Mouse (Mus musculus): ENCODE results near the gene Ccdc81. TPM values are rescaled to one million over a fixed set of nuclear protein-coding genes. Genes with fewer than 3 reads are reported as not detected.

Gene Ccdc81
- polyA plus RNA-seq, 1 experiment = 0.07 TPM

DNA sequence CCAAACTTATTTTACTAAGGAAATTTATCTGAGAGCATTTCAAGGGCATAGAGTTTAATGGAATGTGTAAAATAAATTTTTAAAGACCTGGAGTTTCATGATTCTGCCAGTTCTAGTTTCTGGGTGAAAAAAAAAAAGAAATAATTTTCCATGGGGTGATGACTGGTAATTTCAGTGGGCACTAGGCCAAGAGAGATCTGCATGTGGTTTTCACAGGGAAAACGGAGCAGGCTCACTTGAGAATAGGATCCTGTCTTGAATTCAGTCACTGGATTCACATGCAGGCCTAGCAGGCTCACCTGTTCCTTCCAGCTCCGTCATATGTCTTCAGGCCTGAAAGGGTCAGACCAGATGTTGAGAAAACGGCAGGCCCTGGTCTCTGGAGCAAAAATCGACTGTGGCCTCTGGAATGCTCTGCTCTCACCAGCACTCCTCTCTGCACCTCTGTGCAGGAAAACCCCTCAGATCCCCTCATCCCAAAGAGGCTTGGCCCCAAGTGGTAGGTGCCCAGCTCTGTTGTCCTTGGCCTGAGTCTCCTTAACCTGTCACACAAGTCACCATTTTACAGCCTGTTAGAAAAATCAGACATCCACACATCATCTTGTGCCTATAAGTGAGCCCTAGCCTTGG, 74.9 kb downstream of the Ccdc81 start:
- Histone ChIP-seq H3K27me3 (ENCODE audit: control insufficient read depth, insufficient read depth, low read length) (no peaks in the 10 kb centered on the region), H3K4me1 (ENCODE audit: control insufficient read depth, insufficient read depth, insufficient read length) (no peaks in the 10 kb centered on the region), H3K36me3 (ENCODE audit: control insufficient read depth, insufficient read depth, low read length) (no peaks in the 10 kb centered on the region), H3K4me3 (ENCODE audit: extremely low read depth, insufficient read depth, insufficient read length) (no peak overlapping the region), H3K27ac (ENCODE audit: insufficient read depth, low read length) (no peak overlapping the region)
- DNase-seq (ENCODE audit: low read depth in 1 of 2, low spot score in 2 of 2) = no peak
- no peak for TF ChIP-seq CTCF (IDR thresholded peaks at IDR 0.05; ENCODE audit: extremely low read depth, insufficient read depth, insufficient read length, insufficient replicate concordance)
- TF ChIP-seq POLR2A (IDR thresholded peaks at IDR 0.05; ENCODE audit: low read depth, low read length) = no peak
- 76% methylated on average over 4 of the region's 4 CpGs for WGBS

Other genes with a start within 250 kb of the Ccdc81 start
- 26.1 and 26.8 TPM in 2 replicates for gene Hikeshi, start 37.6 kb upstream of the Ccdc81 start, polyA plus RNA-seq (2012; rRNA removed)
- gene Eed, start 77.4 kb upstream of the Ccdc81 start, polyA plus RNA-seq (2012; rRNA removed) = 19.9 and 21.3 TPM in 2 replicates
- 36.7 and 40.3 TPM in 2 replicates for gene Picalm, start 226.6 kb upstream of the Ccdc81 start, polyA plus RNA-seq (2012; rRNA removed)